Mouse (Mus musculus) forebrain, embryonic 14.5 days (tissue): Measurements from ENCODE around the gene Fen1. TPM values are rescaled to one million over a fixed set of nuclear protein-coding genes. Genes with fewer than 3 reads are reported as not detected.
"Not testable (repeated sequence)": the region's sequence is repeated elsewhere in the genome, so short reads cannot be mapped to it uniquely, and the experiment has no call there.

Source experiments
- ATAC-seq: fragments of 200-750 bp; cut with Nextera tagmentation; 2 replicates; pipeline ENCODE4 v1.8.0; 2017; ENCODE audit warnings: mild to moderate bottlenecking, moderate library complexity
- DNase-seq: peaks from one replicate; pipeline ENCODE4 v3.0.0-alpha.2; 2015; ENCODE audit warnings: low spot score
- H3K27ac ChIP-seq: fragments of 300-500 bp; sonication (generic); 2 replicates; pipeline ENCODE4 v1.5.1; 2014; ENCODE audit warnings: low read depth, mild to moderate bottlenecking, control low read depth, low read length, moderate library complexity
- H3K27me3 ChIP-seq: fragments of 300-500 bp; sonication (generic); replicated peaks from 2 replicates; pipeline ENCODE4 v1.6.1; 2014; ENCODE audit warnings: low read length, control low read depth, mixed read lengths; ENCODE audit not compliant: control insufficient read depth, insufficient read depth
- H3K36me3 ChIP-seq: fragments of 300-500 bp; sonication (generic); 2 replicates; pipeline ENCODE4 v1.6.1; 2014; ENCODE audit warnings: low read length, control low read depth; ENCODE audit not compliant: control insufficient read depth, insufficient read depth
- H3K4me1 ChIP-seq: fragments of 300-500 bp; sonication (generic); 2 replicates; pipeline ENCODE4 v1.6.1; 2014; ENCODE audit warnings: antibody characterized with exemption, low read length, control low read depth; ENCODE audit not compliant: control insufficient read depth, insufficient read depth
- H3K4me2 ChIP-seq: fragments of 300-500 bp; sonication (generic); 2 replicates; pipeline ENCODE4 v1.6.1; 2014; ENCODE audit warnings: mild to moderate bottlenecking, control low read depth, low read length
- H3K4me3 ChIP-seq: fragments of 300-500 bp; sonication (generic); 2 replicates; pipeline ENCODE4 v1.5.1; 2014; ENCODE audit warnings: low read depth, low read length, control low read depth
- H3K9ac ChIP-seq: fragments of 300-500 bp; sonication (generic); 2 replicates; pipeline ENCODE4 v1.6.1; 2014; ENCODE audit warnings: mild to moderate bottlenecking, low read length, control low read depth, moderate library complexity
- H3K9me3 ChIP-seq: fragments of 300-500 bp; sonication (generic); replicated peaks from 2 replicates; pipeline ENCODE4 v1.6.1; 2016; ENCODE audit warnings: low read length, control low read depth, mixed read lengths; ENCODE audit not compliant: control insufficient read depth
- WGBS: fragments of 180-500 bp; shearing (Covaris S2); extraction: QIAGEN DNeasy Blood & Tissue Kit; methylation state at CpG from one replicate; pipeline ENCODE4 v1.1.7; 2014; 5-methylcytosine and 5-hydroxymethylcytosine counted together
- polyA plus RNA-seq: library from polyadenylated mRNA; unstranded; fragments of >200 nt; fragmentation: Nextera tagmentation; extraction: Ambion mirVana; gene quantifications from 2 replicates; pipeline ENCODE4 v1.2.1, GENCODE M21; 2014

Fen1 gene
- polyA plus RNA-seq, 1 experiment from 2014 or later: 63.9 TPM

- 10% methylated on average over 1 of the region's 1 CpGs for WGBS
- H3K36me3 ChIP-seq: no peaks in the 10 kb centered on the region
These were observed 33.5 kb downstream of the Fen1 start for GRCm38 (mm10) chr19:10170466-10170865.

DNA sequence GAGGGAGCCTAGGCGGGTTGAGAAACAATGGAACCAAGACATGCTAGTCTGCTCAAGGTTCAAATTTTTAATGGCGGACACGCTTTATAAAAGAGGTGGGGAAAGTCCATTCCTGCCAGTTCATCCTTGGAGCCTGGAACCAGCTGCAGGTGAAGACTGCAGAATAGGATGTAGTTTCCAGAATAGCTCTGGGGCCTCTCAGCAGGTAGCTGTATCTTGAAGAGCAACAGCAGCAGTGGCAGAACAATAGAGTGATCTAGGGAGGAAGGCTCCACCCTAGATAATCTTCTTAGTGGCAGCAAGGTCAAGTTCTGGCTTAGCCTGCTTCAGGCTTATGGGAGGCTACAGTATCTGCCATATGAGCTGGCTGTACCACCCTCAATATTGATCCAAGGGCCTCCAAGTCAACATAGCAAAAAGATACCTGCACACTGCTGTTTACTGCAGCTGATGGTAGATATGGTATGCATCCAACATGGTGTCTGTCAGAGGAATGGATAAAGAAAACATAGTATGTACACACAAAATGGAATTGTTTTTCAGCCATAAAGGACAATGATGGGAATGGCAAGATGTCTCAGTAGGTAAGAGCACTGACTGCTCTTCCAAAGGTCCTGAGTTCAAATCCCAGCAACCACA is 34.2 kb downstream of the Fen1 start:
- H3K9me3 ChIP-seq, H3K4me3 ChIP-seq, H3K9ac ChIP-seq, H3K4me2 ChIP-seq, ATAC-seq, H3K4me1 ChIP-seq, H3K27me3 ChIP-seq, H3K36me3 ChIP-seq, DNase-seq, H3K27ac ChIP-seq: not testable (repeated sequence)
- WGBS: 89% methylated on average over 3 of the region's 3 CpGs

More at GRCm38 (mm10) chr19:10170466-10170865, 33.5 kb downstream of the Fen1 start:
- Histone ChIP-seq H3K4me1 (no peaks in the 10 kb centered on the region), H3K27ac (no peak overlapping the region), H3K27me3 (no peaks in the 10 kb centered on the region), H3K4me3 (no peak overlapping the region), H3K4me2 (no peak overlapping the region), H3K9me3 (no peaks in the 10 kb centered on the region), H3K9ac (no peak overlapping the region)
- DNase-seq: no peak
- no peak for ATAC-seq

DNA sequence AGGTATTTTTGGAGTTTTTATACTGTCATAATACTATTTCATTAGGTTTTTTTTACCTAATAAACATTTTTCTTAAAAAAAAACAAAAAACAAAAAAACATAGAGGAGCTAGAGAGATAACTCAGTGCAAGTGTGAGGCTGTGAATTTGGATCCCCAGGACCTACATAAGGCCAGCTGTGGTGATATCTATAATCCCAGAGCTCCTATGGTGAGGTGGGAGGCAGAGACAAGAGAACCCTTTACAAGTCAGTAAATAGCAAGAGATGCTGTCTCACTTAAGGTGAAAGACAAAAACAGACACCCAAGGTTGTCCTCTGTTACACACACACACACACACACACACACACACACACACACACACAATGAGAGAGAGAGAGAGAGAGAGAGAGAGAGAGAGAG is 34.8 kb downstream of the Fen1 start:
- Histone ChIP-seq H3K4me3 (no peak overlapping the region), H3K4me2 (no peak overlapping the region)

DNA sequence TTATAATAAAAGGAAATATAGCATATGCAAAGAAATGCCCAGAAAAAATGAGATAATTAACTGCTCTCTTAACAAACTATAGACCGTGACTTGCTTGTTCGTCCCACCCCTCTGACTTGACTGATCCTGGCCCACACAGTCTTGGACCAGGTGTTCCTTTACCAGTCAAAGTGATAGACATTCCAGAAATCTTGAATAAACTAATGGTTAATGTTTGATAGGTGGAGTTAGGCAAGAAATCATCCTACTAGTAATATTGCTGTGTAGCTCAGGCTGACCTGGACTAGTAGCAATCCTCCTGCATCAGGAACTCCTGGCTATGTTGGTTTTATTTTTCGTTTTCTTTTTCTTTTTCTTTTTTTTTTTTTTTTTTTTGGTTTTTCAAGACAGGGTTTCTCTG is 35.5 kb downstream of the Fen1 start:
- DNase-seq: no peak
- H3K36me3 ChIP-seq: no peaks in the 10 kb centered on the region
- H3K9ac ChIP-seq: no peak overlapping the region
- no peaks in the 10 kb centered on the region for H3K4me1 ChIP-seq
- no peak overlapping the region for H3K4me2 ChIP-seq
- H3K27ac ChIP-seq: no peak overlapping the region
- WGBS: 90% methylated on average over 3 of the region's 3 CpGs
- no peaks in the 10 kb centered on the region for H3K9me3 ChIP-seq
- H3K27me3 ChIP-seq: no peaks in the 10 kb centered on the region
- H3K4me3 ChIP-seq: no peak overlapping the region
- ATAC-seq: no peak

More for the DNA sequence above, 34.8 kb downstream of the Fen1 start:
- ATAC-seq (no peak), DNase-seq (no peak)
- Histone ChIP-seq H3K36me3 (no peaks in the 10 kb centered on the region), H3K27me3 (no peaks in the 10 kb centered on the region), H3K4me1 (no peaks in the 10 kb centered on the region), H3K27ac (no peak overlapping the region), H3K9ac (no peak overlapping the region), H3K9me3 (no peaks in the 10 kb centered on the region)

DNA sequence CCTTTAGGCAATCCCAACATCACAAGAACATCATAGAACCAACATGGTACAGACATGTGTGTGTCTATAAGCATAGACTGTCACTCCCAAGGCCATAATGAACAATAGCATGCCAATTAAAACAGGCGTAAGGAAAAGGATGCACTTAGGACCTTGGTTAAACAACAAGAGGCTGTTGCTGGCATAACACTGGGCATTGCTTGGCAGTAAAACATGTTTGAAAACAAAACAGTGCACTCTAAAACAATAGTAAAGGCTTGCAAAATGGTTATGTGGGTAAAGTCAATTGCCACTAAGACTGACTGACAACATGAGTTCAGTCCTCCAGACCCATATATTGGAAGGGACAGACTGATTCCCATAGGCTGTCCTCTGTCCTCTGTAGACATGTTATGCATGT is 36.0 kb downstream of the Fen1 start:
- ATAC-seq (no peak), DNase-seq (no peak)
- no peak overlapping the region for H3K27ac ChIP-seq
- H3K4me2 ChIP-seq: no peak overlapping the region
- H3K4me3 ChIP-seq: no peak overlapping the region
- H3K4me1 ChIP-seq: no peaks in the 10 kb centered on the region
- H3K36me3 ChIP-seq: no peaks in the 10 kb centered on the region
- H3K27me3 ChIP-seq: no peaks in the 10 kb centered on the region
- WGBS: 70% methylated on average over 1 of the region's 1 CpGs
- H3K9me3 ChIP-seq: no peaks in the 10 kb centered on the region
- no peak overlapping the region for H3K9ac ChIP-seq

DNA sequence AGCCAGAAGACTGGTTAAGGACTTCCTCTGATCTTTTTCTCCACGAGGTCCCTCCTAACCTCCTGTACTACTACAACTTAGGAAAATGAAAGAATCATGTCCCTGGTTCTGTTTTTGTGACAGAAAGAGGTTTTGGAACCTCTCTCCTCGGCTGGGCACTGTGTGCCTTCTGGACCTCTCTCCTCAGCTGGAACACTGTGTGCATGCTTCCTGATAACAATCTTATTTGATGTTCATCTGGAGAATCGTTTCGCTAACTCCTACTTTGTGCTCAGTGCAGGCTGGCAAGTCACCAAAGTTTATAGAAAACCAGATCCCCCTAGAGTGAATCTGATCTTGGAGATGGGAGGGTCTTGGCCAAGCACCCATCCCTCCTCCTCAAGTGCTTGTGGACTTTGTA is 36.9 kb downstream of the Fen1 start:
- no peaks in the 10 kb centered on the region for H3K27me3 ChIP-seq
- no peak overlapping the region for H3K4me3 ChIP-seq
- H3K27ac ChIP-seq: no peak overlapping the region
- no peak overlapping the region for H3K9ac ChIP-seq
- no peaks in the 10 kb centered on the region for H3K9me3 ChIP-seq
- H3K4me2 ChIP-seq: no peak overlapping the region
- WGBS: 83% methylated on average over 4 of the region's 4 CpGs
- ATAC-seq: no peak
- DNase-seq: no peak
- no peaks in the 10 kb centered on the region for H3K36me3 ChIP-seq
- H3K4me1 ChIP-seq: no peaks in the 10 kb centered on the region

- not testable (repeated sequence) for H3K4me2 ChIP-seq, H3K27ac ChIP-seq, H3K4me1 ChIP-seq, ATAC-seq, H3K9ac ChIP-seq, H3K27me3 ChIP-seq, H3K4me3 ChIP-seq, DNase-seq, H3K36me3 ChIP-seq, H3K9me3 ChIP-seq
- WGBS: 95% methylated on average over 3 of the region's 4 CpGs
These were observed 38.0 kb downstream of the Fen1 start for GRCm38 (mm10) chr19:10165928-10166327.

DNA sequence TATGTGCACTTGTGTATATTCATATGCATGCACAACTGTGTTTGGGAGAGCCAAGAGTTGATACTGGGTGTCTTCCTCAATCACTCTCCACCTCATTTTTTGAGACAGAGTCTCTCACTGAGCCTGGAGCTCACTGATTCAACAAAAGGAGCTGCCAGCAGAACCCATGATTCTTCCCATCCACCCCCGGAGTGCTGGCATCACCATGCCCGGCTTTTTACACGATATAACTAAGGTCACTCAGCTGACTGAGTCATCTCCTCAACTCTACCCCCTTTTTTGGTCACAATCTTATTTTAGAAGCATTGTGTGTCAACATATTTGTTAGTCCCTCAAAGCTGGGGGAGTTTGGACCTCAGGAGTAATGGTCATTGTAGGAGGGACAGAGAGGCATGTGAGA is 40.1 kb downstream of the Fen1 start:
- Histone ChIP-seq H3K4me1 (no peaks in the 10 kb centered on the region), H3K9ac (no peak overlapping the region), H3K27me3 (no peaks in the 10 kb centered on the region), H3K27ac (no peak overlapping the region), H3K36me3 (no peaks in the 10 kb centered on the region), H3K4me3 (no peak overlapping the region), H3K4me2 (no peak overlapping the region), H3K9me3 (no peaks in the 10 kb centered on the region)
- 89% methylated on average over 3 of the region's 3 CpGs for WGBS
- ATAC-seq (no peak), DNase-seq (no peak)

DNA sequence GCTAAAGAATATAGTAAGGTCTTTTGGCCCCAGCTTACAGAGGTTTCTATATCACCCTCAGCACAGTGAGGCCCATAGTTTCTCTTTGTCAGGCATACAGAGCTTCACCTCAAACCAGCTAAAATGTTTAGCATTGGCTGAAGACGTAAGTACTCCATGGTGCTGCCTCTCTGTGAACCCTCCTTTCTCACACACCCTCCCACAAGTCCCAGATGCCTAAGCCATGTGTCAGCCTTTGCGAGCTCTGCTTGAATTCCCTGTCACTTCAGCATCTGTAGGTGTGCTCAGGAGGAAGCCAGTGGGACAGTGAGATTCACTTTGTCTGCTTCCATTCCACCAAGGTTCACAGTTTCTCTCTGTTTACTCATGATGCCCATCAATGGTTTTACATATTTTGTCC is 46.2 kb downstream of the Fen1 start:
- no peaks in the 10 kb centered on the region for H3K9me3 ChIP-seq
- no peak overlapping the region for H3K9ac ChIP-seq
- no peak for ATAC-seq
- DNase-seq: no peak
- no peak overlapping the region for H3K4me2 ChIP-seq
- H3K27ac ChIP-seq: no peak overlapping the region
- WGBS: 79% methylated on average over 2 of the region's 2 CpGs
- H3K4me1 ChIP-seq: no peaks in the 10 kb centered on the region
- H3K36me3 ChIP-seq: no peaks in the 10 kb centered on the region
- H3K27me3 ChIP-seq: no peaks in the 10 kb centered on the region
- no peak overlapping the region for H3K4me3 ChIP-seq
